Mouse (Mus musculus): ENCODE results near the gene Suco. TPM values are rescaled to one million over a fixed set of nuclear protein-coding genes. Genes with fewer than 3 reads are reported as not detected.

Suco gene
- polyA plus RNA-seq, 1 experiment from 2014 or later = 32.3 TPM

GRCm38 (mm10) chr1:161798866-161799265, 77.6 kb downstream of the Suco start:
- no peak overlapping the region for H3K9ac ChIP-seq
- H3K4me1 ChIP-seq = no peaks in the 10 kb centered on the region
- no peak overlapping the region for H3K4me2 ChIP-seq
- 89% methylated on average over 3 of the region's 3 CpGs for WGBS
- no peaks in the 10 kb centered on the region for H3K27me3 ChIP-seq
- H3K36me3 ChIP-seq (replicated peaks) = no peaks in the 10 kb centered on the region
- H3K4me3 ChIP-seq (replicated peaks) = no peak overlapping the region
- H3K27ac ChIP-seq = no peak overlapping the region
- ATAC-seq (ENCODE audit: low FRiP score) = no peak
- H3K9me3 ChIP-seq = no peaks in the 10 kb centered on the region

GRCm38 (mm10) chr1:161794447-161795211, 81.9 kb downstream of the Suco start:
- H3K9ac ChIP-seq = no peak overlapping the region
- no peaks in the 10 kb centered on the region for H3K4me1 ChIP-seq
- H3K4me3 ChIP-seq (replicated peaks) = no peak overlapping the region
- H3K27me3 ChIP-seq = no peaks in the 10 kb centered on the region
- H3K27ac ChIP-seq = no peak overlapping the region
- no peak overlapping the region for H3K4me2 ChIP-seq
- H3K9me3 ChIP-seq = no peaks in the 10 kb centered on the region
- WGBS = 89% methylated on average over 10 of the region's 10 CpGs
- H3K36me3 ChIP-seq (replicated peaks) = no peaks in the 10 kb centered on the region
- no peak for ATAC-seq (ENCODE audit: low FRiP score)

- 81% methylated on average over 3 of the region's 3 CpGs for WGBS
- ATAC-seq (ENCODE audit: low FRiP score) = no peak
Observed at GRCm38 (mm10) chr1:161793321-161793720, 83.2 kb downstream of the Suco start.

GRCm38 (mm10) chr1:161792687-161792969, 83.9 kb downstream of the Suco start:
- ATAC-seq (ENCODE audit: low FRiP score) = no peak
- no peak overlapping the region for H3K9ac ChIP-seq
- WGBS = 94% methylated on average over 4 of the region's 4 CpGs
- no peaks in the 10 kb centered on the region for H3K27me3 ChIP-seq
- no peaks in the 10 kb centered on the region for H3K36me3 ChIP-seq (replicated peaks)
- no peak overlapping the region for H3K4me3 ChIP-seq (replicated peaks)
- no peak overlapping the region for H3K4me2 ChIP-seq
- H3K9me3 ChIP-seq = no peaks in the 10 kb centered on the region
- H3K27ac ChIP-seq = no peak overlapping the region
- no peaks in the 10 kb centered on the region for H3K4me1 ChIP-seq

More at GRCm38 (mm10) chr1:161793321-161793720, 83.2 kb downstream of the Suco start:
- Histone ChIP-seq H3K27ac (no peak overlapping the region), H3K4me2 (no peak overlapping the region), H3K27me3 (no peaks in the 10 kb centered on the region), H3K4me1 (no peaks in the 10 kb centered on the region), H3K9ac (no peak overlapping the region), H3K4me3 (replicated peaks) (no peak overlapping the region), H3K9me3 (no peaks in the 10 kb centered on the region), H3K36me3 (replicated peaks) (no peaks in the 10 kb centered on the region)

GRCm38 (mm10) chr1:161791854-161792686, 84.4 kb downstream of the Suco start:
- no peaks in the 10 kb centered on the region for H3K9me3 ChIP-seq
- no peaks in the 10 kb centered on the region for H3K27me3 ChIP-seq
- H3K9ac ChIP-seq = no peak overlapping the region
- H3K36me3 ChIP-seq (replicated peaks) = no peaks in the 10 kb centered on the region
- no peak overlapping the region for H3K4me3 ChIP-seq (replicated peaks)
- ATAC-seq (ENCODE audit: low FRiP score) = no peak
- 88% methylated on average over 8 of the region's 8 CpGs for WGBS
- no peaks in the 10 kb centered on the region for H3K4me1 ChIP-seq
- H3K27ac ChIP-seq = no peak overlapping the region
- no peak overlapping the region for H3K4me2 ChIP-seq

GRCm38 (mm10) chr1:161788339-161788738, 88.1 kb downstream of the Suco start, which contains the start of gene Fasl:
Gene Fasl (minus strand): TSS chr1:161788495.
- no peaks in the 10 kb centered on the region for H3K9me3 ChIP-seq

GRCm38 (mm10) chr1:161782725-161783124, 93.8 kb downstream of the Suco start:
- Histone ChIP-seq H3K9ac (no peak overlapping the region), H3K27me3 (no peaks in the 10 kb centered on the region), H3K4me1 (no peaks in the 10 kb centered on the region), H3K4me3 (replicated peaks) (no peak overlapping the region), H3K27ac (no peak overlapping the region), H3K4me2 (no peak overlapping the region), H3K36me3 (replicated peaks) (no peaks in the 10 kb centered on the region), H3K9me3 (no peaks in the 10 kb centered on the region)
- 76% methylated on average over 2 of the region's 2 CpGs for WGBS
- ATAC-seq (ENCODE audit: low FRiP score) = no peak

More at GRCm38 (mm10) chr1:161788339-161788738, 88.1 kb downstream of the Suco start, which contains the start of gene Fasl:
- ATAC-seq (ENCODE audit: low FRiP score) = no peak
- H3K36me3 ChIP-seq (replicated peaks) = no peaks in the 10 kb centered on the region
- H3K9ac ChIP-seq = no peak within 1 kb of the TSS
- no peak within 1 kb of the TSS for H3K27ac ChIP-seq
- WGBS = 92% methylated on average over 9 of the region's 9 CpGs
- H3K27me3 ChIP-seq = no peaks in the 10 kb centered on the region
- H3K4me1 ChIP-seq = no peaks in the 10 kb centered on the region
- H3K4me3 ChIP-seq (replicated peaks) = no peak within 1 kb of the TSS
- no peak within 1 kb of the TSS for H3K4me2 ChIP-seq

GRCm38 (mm10) chr1:161781594-161781993, 94.9 kb downstream of the Suco start:
- Histone ChIP-seq H3K4me3 (replicated peaks) (no peak overlapping the region), H3K27me3 (no peaks in the 10 kb centered on the region), H3K36me3 (replicated peaks) (no peaks in the 10 kb centered on the region), H3K9me3 (no peaks in the 10 kb centered on the region), H3K4me2 (no peak overlapping the region), H3K27ac (no peak overlapping the region), H3K9ac (no peak overlapping the region), H3K4me1 (no peaks in the 10 kb centered on the region)
- no peak for ATAC-seq (ENCODE audit: low FRiP score)
- WGBS = 90% methylated on average over 5 of the region's 5 CpGs

- Histone ChIP-seq H3K27me3 (no peaks in the 10 kb centered on the region), H3K27ac (no peak overlapping the region), H3K4me3 (replicated peaks) (no peak overlapping the region), H3K9ac (no peak overlapping the region), H3K9me3 (no peaks in the 10 kb centered on the region), H3K4me2 (no peak overlapping the region), H3K36me3 (replicated peaks) (no peaks in the 10 kb centered on the region), H3K4me1 (no peaks in the 10 kb centered on the region)
- ATAC-seq (ENCODE audit: low FRiP score) = no peak
Observed at GRCm38 (mm10) chr1:161779057-161779456, 97.4 kb downstream of the Suco start.

- Histone ChIP-seq H3K9me3 (no peaks in the 10 kb centered on the region), H3K27ac (no peak overlapping the region), H3K36me3 (replicated peaks) (no peaks in the 10 kb centered on the region), H3K4me2 (no peak overlapping the region), H3K9ac (no peak overlapping the region), H3K4me1 (no peaks in the 10 kb centered on the region), H3K27me3 (no peaks in the 10 kb centered on the region), H3K4me3 (replicated peaks) (no peak overlapping the region)
- no peak for ATAC-seq (ENCODE audit: low FRiP score)
- WGBS = 88% methylated on average over 6 of the region's 6 CpGs
Observed at GRCm38 (mm10) chr1:161775151-161775550, 101.3 kb downstream of the Suco start.

GRCm38 (mm10) chr1:161771293-161771692, 105.2 kb downstream of the Suco start:
- 81% methylated on average over 2 of the region's 2 CpGs for WGBS
- Histone ChIP-seq H3K9ac (no peak overlapping the region), H3K4me2 (no peak overlapping the region), H3K36me3 (replicated peaks) (no peaks in the 10 kb centered on the region), H3K27me3 (no peaks in the 10 kb centered on the region), H3K27ac (no peak overlapping the region), H3K4me3 (replicated peaks) (no peak overlapping the region), H3K4me1 (no peaks in the 10 kb centered on the region), H3K9me3 (no peaks in the 10 kb centered on the region)
- ATAC-seq (ENCODE audit: low FRiP score) = no peak

- ATAC-seq (ENCODE audit: low FRiP score) = no peak
- H3K27ac ChIP-seq = no peak overlapping the region
- H3K4me2 ChIP-seq = no peak overlapping the region
- H3K36me3 ChIP-seq (replicated peaks) = no peaks in the 10 kb centered on the region
- H3K9ac ChIP-seq = no peak overlapping the region
- no peak overlapping the region for H3K4me3 ChIP-seq (replicated peaks)
- no peaks in the 10 kb centered on the region for H3K27me3 ChIP-seq
- 97% methylated on average over 1 of the region's 1 CpGs for WGBS
- H3K9me3 ChIP-seq = no peaks in the 10 kb centered on the region
- no peaks in the 10 kb centered on the region for H3K4me1 ChIP-seq
Observed at GRCm38 (mm10) chr1:161769329-161769728, 107.2 kb downstream of the Suco start.

GRCm38 (mm10) chr1:161767101-161767524, 109.4 kb downstream of the Suco start:
- no peak overlapping the region for H3K4me3 ChIP-seq (replicated peaks)
- WGBS = 69% methylated on average over 12 of the region's 12 CpGs
- H3K36me3 ChIP-seq (replicated peaks) = no peaks in the 10 kb centered on the region
- H3K4me1 ChIP-seq = no peaks in the 10 kb centered on the region
- H3K9me3 ChIP-seq = no peaks in the 10 kb centered on the region
- H3K27ac ChIP-seq = no peak overlapping the region
- no peak for ATAC-seq (ENCODE audit: low FRiP score)
- H3K27me3 ChIP-seq = no peaks in the 10 kb centered on the region
- no peak overlapping the region for H3K9ac ChIP-seq
- no peak overlapping the region for H3K4me2 ChIP-seq
